13 mouse cellular contexts compared by ENCODE assay signal in genomic region chr19:22730971-22731370, GRCm38 (mm10).
"Had no signal": no experiment of that assay in that cellular context is flagged by ENCODE, and none has a peak within 500 bp of the region (broad histone marks: within the 10 kb centered on the region; RNA-seq: fewer than 3 reads in every experiment).

No protein-coding gene starts in this region.

- H3K4me1 ChIP-seq: limb, embryonic 10.5 days; liver, embryonic 15.5 days had no signal

- H3K27me3 ChIP-seq: liver, embryonic 15.5 days had no signal

- DNase-seq: kidney, adult 11 months; kidney, adult 9 months; kidney, postnatal 36 days; lung, adult 2 months; lung, postnatal 36 days; right cerebral cortex, postnatal 14 days; thymus, postnatal 4 days had no signal

- H3K9me3 ChIP-seq: limb, embryonic 10.5 days; liver, embryonic 15.5 days had no signal

- H3K4me3 ChIP-seq: limb, embryonic 10.5 days; liver, embryonic 15.5 days had no signal

- ATAC-seq: inflammation-experienced regulatory T-cells, adult 6 months; lung, postnatal 0 days had no signal

- H3K36me3 ChIP-seq: limb, embryonic 10.5 days; liver, embryonic 15.5 days had no signal

- H3K9ac ChIP-seq: liver, embryonic 15.5 days had no signal

- H3K27ac ChIP-seq: kidney, postnatal 0 days; limb, embryonic 10.5 days; liver, embryonic 15.5 days had no signal

- H3K4me2 ChIP-seq: liver, embryonic 11.5 days; liver, embryonic 15.5 days had no signal
